Mouse (Mus musculus) liver, adult 2 months (tissue): Measurements from ENCODE around the gene Ccdc114.

Experiments
- CTCF ChIP-seq: fragments of 200-500 bp; IDR thresholded peaks from 2 replicates; pipeline ENCODE4 v1.5.1; 2011; ENCODE audit warnings: low read depth, low read length, control low read depth
- POLR2A ChIP-seq: fragments of 200-500 bp; IDR thresholded peaks from 2 replicates; pipeline ENCODE4 v1.6.1; 2011; ENCODE audit warnings: low read length, control low read depth; ENCODE audit not compliant: insufficient read depth; ENCODE audit errors: extremely low read depth

DNA sequence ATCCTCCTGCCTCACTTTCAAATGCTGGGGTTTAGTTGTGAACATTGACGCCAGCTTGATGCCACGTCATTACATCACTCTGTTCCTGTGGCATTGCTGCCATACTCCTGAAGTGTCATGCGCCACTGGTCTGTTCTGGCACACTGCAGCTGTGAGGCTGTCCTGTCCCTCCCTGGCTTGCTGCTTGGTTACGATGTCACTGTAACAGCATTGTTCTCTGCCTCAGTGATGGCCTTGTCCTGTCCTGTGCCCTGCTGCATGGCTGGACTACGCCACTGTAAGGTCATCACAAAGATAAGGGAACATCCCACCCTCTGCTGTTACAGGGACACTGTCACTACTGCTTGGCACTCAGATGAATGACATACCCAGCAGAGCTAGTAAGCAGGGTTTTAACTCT, 57.7 kb downstream of the Ccdc114 start:
- TF ChIP-seq CTCF = no peak
- no peak for TF ChIP-seq POLR2A
